Mouse (Mus musculus) kidney, embryonic 15.5 days (tissue): Measurements from ENCODE around the gene Polr2b. TPM values are rescaled to one million over a fixed set of nuclear protein-coding genes. Genes with fewer than 3 reads are reported as not detected.

Experiments used
- microRNA-seq: library from miRNA; unstranded; fragments of <30 nt; microRNA quantifications from one replicate; pipeline ENCODE4, GENCODE M21; 2016
- polyA plus RNA-seq: library from polyadenylated mRNA; unstranded; fragments of >200 nt; fragmentation: Nextera tagmentation; extraction: Ambion mirVana; gene quantifications from 2 replicates; pipeline ENCODE4 v1.2.1, GENCODE M21; 2015

The Polr2b gene
- polyA plus RNA-seq, 1 experiment from 2014 or later: 67.0 TPM

Small RNA genes within 50 kb of the gene (microRNA-seq; reads per million reads assigned to microRNA genes)
- gene Mir5098: not detected

Other genes starting within 250 kb of the Polr2b start
- 1.0 and 1.7 TPM in 2 replicates for gene Hopx, start 195.0 kb upstream of the Polr2b start, polyA plus RNA-seq
- 2.1 TPM in 2 replicates for gene Spink2, start 98.7 kb upstream of the Polr2b start, polyA plus RNA-seq
- 39.2 and 40.4 TPM in 2 replicates for gene Rest, start 44.7 kb upstream of the Polr2b start, polyA plus RNA-seq
- gene Noa1, start 63 bp upstream of the Polr2b start, polyA plus RNA-seq: 35.7 and 36.2 TPM in 2 replicates
- gene Igfbp7, start 97.9 kb downstream of the Polr2b start, polyA plus RNA-seq: 343 and 354 TPM in 2 replicates